Comparison of ENCODE assay signal across 8 mouse cellular contexts in genomic region chr13:99513138-99513537, GRCm38 (mm10). TPM values are rescaled to one million over a fixed set of nuclear protein-coding genes. Genes with fewer than 3 reads are reported as not detected.
DNase-seq lines count a peak whose midpoint lies in the region; ATAC-seq lines count a peak whose summit lies in the region.

No protein-coding gene starts in this region.

- H3K9me3 ChIP-seq in kidney, embryonic 15.5 days (replicated peaks): no peaks in the 10 kb centered on the region
- H3K9me3 ChIP-seq in lung, embryonic 16.5 days (ENCODE audit: control insufficient read depth, low read length): no peaks in the 10 kb centered on the region

- peak overlapping the region; percentile 33 for H3K4me2 ChIP-seq in kidney, embryonic 15.5 days
- peak overlapping the region; percentile 31; the same call in 1 of the 2 replicates for H3K4me2 ChIP-seq in lung, embryonic 16.5 days (ENCODE audit: low read depth, low read length)

- H3K4me1 ChIP-seq in kidney, embryonic 15.5 days: peaks cover 36% of the 10 kb centered on the region
- H3K4me1 ChIP-seq in lung, embryonic 16.5 days (replicated peaks; ENCODE audit: control insufficient read depth, insufficient read depth, low read length): peaks cover 24% of the 10 kb centered on the region

- H3K9ac ChIP-seq in kidney, embryonic 15.5 days: no peak overlapping the region
- no peak overlapping the region for H3K9ac ChIP-seq in lung, embryonic 16.5 days (ENCODE audit: low read length)

- 9% methylated on average over 7 of the region's 7 CpGs for WGBS in kidney, embryonic 15.5 days
- 6% methylated on average over 7 of the region's 7 CpGs for WGBS in lung, embryonic 16.5 days

- peak; percentile 60 to 67 for DNase-seq in layer of hippocampus, adult 18-20 months (ENCODE audit: low spot score in 2 of 2)
- DNase-seq in layer of hippocampus, adult 9-10 months (ENCODE audit: low spot score): no peak
- peak; percentile 86 for DNase-seq in embryo, embryonic 11 days
- DNase-seq in heart, adult 9 months (ENCODE audit: low spot score in 2 of 2): peak; percentile 50 to 61
- DNase-seq in retina, postnatal 1 day: peak; percentile 83
- no peak for DNase-seq in spleen, postnatal 14 days (ENCODE audit: low spot score in 2 of 2)

- ATAC-seq in kidney, embryonic 15.5 days (replicated peaks; ENCODE audit: low FRiP score): peak; percentile 16
- peak; percentile 23; the same call in 1 of the 2 replicates for ATAC-seq in lung, embryonic 16.5 days (ENCODE audit: low read depth)

- H3K36me3 ChIP-seq in kidney, embryonic 15.5 days: no peaks in the 10 kb centered on the region
- no peaks in the 10 kb centered on the region for H3K36me3 ChIP-seq in lung, embryonic 16.5 days (ENCODE audit: control insufficient read depth, insufficient read depth, low read length)

- H3K27me3 ChIP-seq in kidney, embryonic 15.5 days: no peaks in the 10 kb centered on the region; the same call in 1 of the 2 replicates
- H3K27me3 ChIP-seq in lung, embryonic 16.5 days (ENCODE audit: control insufficient read depth, insufficient read depth, low read depth, low read length): peaks cover 3% of the 10 kb centered on the region; the same call in 1 of the 2 replicates

- no peak overlapping the region for H3K4me3 ChIP-seq in kidney, embryonic 15.5 days (replicated peaks)
- H3K4me3 ChIP-seq in lung, embryonic 16.5 days (ENCODE audit: low read length): no peak overlapping the region

- H3K27ac ChIP-seq in kidney, embryonic 15.5 days: no peak overlapping the region
- no peak overlapping the region for H3K27ac ChIP-seq in lung, embryonic 16.5 days (ENCODE audit: low read length)

RNA-seq across cellular contexts. Expression of gene Map1b, which starts 3.2 kb away (rescaled TPM):
- 100 to 1,000 TPM; 658 to 669 TPM for total RNA-seq in layer of hippocampus, adult 18-20 months (2021)
- 52.1 and 76.4 TPM in 2 replicates for polyA plus RNA-seq in kidney, embryonic 15.5 days (2015; fragmentation: Nextera tagmentation; extraction: Ambion mirVana)
- 65.0 and 67.1 TPM in 2 replicates for polyA plus RNA-seq in lung, embryonic 16.5 days (2015; fragmentation: Nextera tagmentation; extraction: Ambion mirVana)

Comparison
In these comparisons a context has a peak if more than half of its experiments do, and no peak if none do; other contexts are left out.
1. DNase-seq: peak in layer of hippocampus, adult 18-20 months (2 of 2), embryo, embryonic 11 days (single experiment), heart, adult 9 months (2 of 2) and retina, postnatal 1 day (single experiment); none in layer of hippocampus, adult 9-10 months (single experiment) and spleen, postnatal 14 days (0 of 2).